Mouse (Mus musculus) left cerebral cortex, adult 2 months (tissue): Measurements from ENCODE around the gene Ubl3. TPM values are rescaled to one million over a fixed set of nuclear protein-coding genes. Genes with fewer than 3 reads are reported as not detected.

Experiments used
- DNase-seq, 2 experiments: peaks; one replicate each; pipeline ENCODE4 v3.0.0; 2021 to 2022; ENCODE audit warnings: low spot score in 2 of 2, mixed read lengths in 1 of 2; ENCODE audit errors: extremely low spot score in 1 of 2
- H3K27ac ChIP-seq: fragments of 200-600 bp; 2 replicates; pipeline ENCODE4 v1.8.1; 2022
- H3K4me3 ChIP-seq: fragments of 200-600 bp; 2 replicates; pipeline ENCODE4 v1.8.1; 2022
- CTCF ChIP-seq: fragments of 200-600 bp; IDR thresholded peaks from 2 replicates; pipeline ENCODE4 v1.8.1; 2022; ENCODE audit warnings: antibody characterized with exemption, mild to moderate bottlenecking, moderate library complexity
- intact Hi-C: fragments of 180-260 bp; cut with DNase I; formaldehyde crosslinking; loops from one replicate; pipeline ENCODE4 v1.15.1; 2025
- total RNA-seq, 2 experiments: library from RNA; stranded (reverse); gene quantifications; 2 replicates each; pipeline ENCODE4 v1.2.3; 2021

Ubl3 gene
- total RNA-seq, 2 experiments from 2014 or later: 234 to 252 TPM

GRCm38 (mm10) chr5:148494249-148494648 lies 58.3 kb downstream of the Ubl3 start:
- no peak for TF ChIP-seq CTCF
- intact Hi-C loops: no loop called here
- Histone ChIP-seq H3K4me3 (no peak overlapping the region), H3K27ac (no peak overlapping the region)
- DNase-seq: no peak

GRCm38 (mm10) chr5:148493025-148493424 lies 59.6 kb downstream of the Ubl3 start:
- DNase-seq: no peak
- intact Hi-C loops: no loop called here
- H3K27ac ChIP-seq: no peak overlapping the region
- H3K4me3 ChIP-seq: no peak overlapping the region
- TF ChIP-seq CTCF: no peak

- no peak overlapping the region for H3K4me3 ChIP-seq
- no peak overlapping the region for H3K27ac ChIP-seq
- intact Hi-C loops: no loop called here
- TF ChIP-seq CTCF: no peak
- no peak for DNase-seq
Observed at GRCm38 (mm10) chr5:148490391-148490790, 62.2 kb downstream of the Ubl3 start.

GRCm38 (mm10) chr5:148489724-148490193 lies 62.8 kb downstream of the Ubl3 start:
- intact Hi-C loops: no loop called here
- Histone ChIP-seq H3K27ac (no peak overlapping the region), H3K4me3 (0 out of 2 replicates have a peak overlapping the region, but pooled peaks have one; percentile 1)
- TF ChIP-seq CTCF: no peak
- DNase-seq: no peak

GRCm38 (mm10) chr5:148488891-148489723 lies 63.5 kb downstream of the Ubl3 start:
- intact Hi-C loops: no loop called here
- no peak overlapping the region for H3K4me3 ChIP-seq
- no peak overlapping the region for H3K27ac ChIP-seq
- no peak for TF ChIP-seq CTCF
- DNase-seq: no peak

GRCm38 (mm10) chr5:148486202-148486601 lies 66.4 kb downstream of the Ubl3 start:
- no peak for DNase-seq
- Histone ChIP-seq H3K27ac (no peak overlapping the region), H3K4me3 (no peak overlapping the region)
- no peak for TF ChIP-seq CTCF
- intact Hi-C loops: no loop called here

GRCm38 (mm10) chr5:148481745-148482144 lies 70.8 kb downstream of the Ubl3 start:
- no peak overlapping the region for H3K4me3 ChIP-seq
- intact Hi-C loops: no loop called here
- no peak overlapping the region for H3K27ac ChIP-seq
- DNase-seq: no peak
- no peak for TF ChIP-seq CTCF

GRCm38 (mm10) chr5:148474346-148474745 lies 78.2 kb downstream of the Ubl3 start:
- Histone ChIP-seq H3K27ac (no peak overlapping the region), H3K4me3 (no peak overlapping the region)
- DNase-seq: no peak
- intact Hi-C loops: no loop called here
- no peak for TF ChIP-seq CTCF

- H3K4me3 ChIP-seq: no peak overlapping the region
- no peak for TF ChIP-seq CTCF
- no peak for DNase-seq
- H3K27ac ChIP-seq: no peak overlapping the region
- intact Hi-C loops: no loop called here
Observed at GRCm38 (mm10) chr5:148468626-148469441, 83.8 kb downstream of the Ubl3 start.

GRCm38 (mm10) chr5:148466933-148467607 lies 85.5 kb downstream of the Ubl3 start:
- intact Hi-C loops: no loop called here
- DNase-seq: no peak
- no peak for TF ChIP-seq CTCF
- no peak overlapping the region for H3K27ac ChIP-seq
- no peak overlapping the region for H3K4me3 ChIP-seq

GRCm38 (mm10) chr5:148466116-148466515 lies 86.5 kb downstream of the Ubl3 start:
- Histone ChIP-seq H3K4me3 (no peak overlapping the region), H3K27ac (no peak overlapping the region)
- intact Hi-C loops: no loop called here
- DNase-seq: no peak
- no peak for TF ChIP-seq CTCF

GRCm38 (mm10) chr5:148465091-148465490 lies 87.5 kb downstream of the Ubl3 start:
- TF ChIP-seq CTCF: no peak
- intact Hi-C loops: no loop called here
- H3K4me3 ChIP-seq: no peak overlapping the region
- no peak overlapping the region for H3K27ac ChIP-seq
- no peak for DNase-seq
